In genomic region chr17:14532298-14532978, GRCm38 (mm10) we compare ENCODE assay signal across 13 mouse cellular contexts.
A peak's percentile ranks its signal among the peaks of the same experiment; 100 is the strongest.
DNase-seq lines count a peak whose midpoint lies in the region; ATAC-seq and TF ChIP-seq lines count a peak whose summit lies in the region.
"Had no signal": no experiment of that assay in that cellular context is flagged by ENCODE, and none has a peak within 500 bp of the region (broad histone marks: within the 10 kb centered on the region; RNA-seq: fewer than 3 reads in every experiment).

No protein-coding gene starts in this region.

- TF ChIP-seq POLR2A in lung, adult 2 months (IDR thresholded peaks at IDR 0.05; ENCODE audit: borderline replicate concordance, extremely low read depth, low read depth, low read length) = no peak

- H3K9me3 ChIP-seq in lung, embryonic 14.5 days (ENCODE audit: low read depth, low read length) = no peaks in the 10 kb centered on the region
- no peaks in the 10 kb centered on the region for H3K9me3 ChIP-seq in heart, embryonic 16.5 days (replicated peaks; ENCODE audit: control insufficient read depth, low read length)
- H3K9me3 ChIP-seq in stomach, embryonic 14.5 days (ENCODE audit: control insufficient read depth, low read depth, low read length) = no peaks in the 10 kb centered on the region
- H3K9me3 ChIP-seq: forebrain, embryonic 13.5 days; G1E; hindbrain, embryonic 12.5 days had no signal

- peak; percentile 51 for DNase-seq in lung, embryonic 14.5 days
- no peak for DNase-seq in lung, adult 2 months
- DNase-seq in gastrocnemius, postnatal 10 days = peak; percentile 50
- no peak for DNase-seq in embryo, embryonic 10 days (ENCODE audit: low spot score)
- no peak for DNase-seq in spleen, adult 12 weeks (ENCODE audit: low spot score)
- DNase-seq: cerebellum, adult 9-10 months; liver; thymus, postnatal 25 days had no signal

- no peaks in the 10 kb centered on the region for H3K4me1 ChIP-seq in lung, embryonic 14.5 days (ENCODE audit: insufficient read depth)
- H3K4me1 ChIP-seq in lung, adult 2 months (ENCODE audit: control insufficient read depth, insufficient read depth, low read length) = no peaks in the 10 kb centered on the region
- H3K4me1 ChIP-seq in heart, embryonic 16.5 days (ENCODE audit: control insufficient read depth, insufficient read depth, low read length) = no peaks in the 10 kb centered on the region
- peaks cover 21% of the 10 kb centered on the region; the same call in 1 of the 2 replicates for H3K4me1 ChIP-seq in stomach, embryonic 14.5 days (ENCODE audit: control insufficient read depth, insufficient read depth, low read length)
- H3K4me1 ChIP-seq: forebrain, embryonic 13.5 days; hindbrain, embryonic 12.5 days had no signal

- TF ChIP-seq CTCF in lung, embryonic 14.5 days (IDR thresholded peaks at IDR 0.05; ENCODE audit: low read depth) = no peak
- no peak for TF ChIP-seq CTCF in lung, adult 2 months (IDR thresholded peaks at IDR 0.05; ENCODE audit: insufficient read depth, low read length)

- WGBS in lung, embryonic 14.5 days = 55% methylated on average over 8 of the region's 8 CpGs
- 62% methylated on average over 8 of the region's 8 CpGs for WGBS in lung, adult 2 months
- 65% methylated on average over 8 of the region's 8 CpGs for WGBS in heart, embryonic 16.5 days
- WGBS in stomach, embryonic 14.5 days = 49% methylated on average over 8 of the region's 8 CpGs

- no peak overlapping the region for H3K4me3 ChIP-seq in lung, embryonic 14.5 days (ENCODE audit: low read depth, low read length)
- H3K4me3 ChIP-seq in lung, adult 2 months (replicated peaks; ENCODE audit: extremely low read depth, low read depth, low read length) = no peak overlapping the region
- H3K4me3 ChIP-seq in heart, embryonic 16.5 days (ENCODE audit: low read length) = no peak overlapping the region
- H3K4me3 ChIP-seq in stomach, embryonic 14.5 days (ENCODE audit: low read depth, low read length) = no peak overlapping the region
- H3K4me3 ChIP-seq: forebrain, embryonic 13.5 days; hindbrain, embryonic 12.5 days had no signal

- peaks cover 37% of the 10 kb centered on the region for H3K27me3 ChIP-seq in lung, embryonic 14.5 days (ENCODE audit: insufficient read depth, low read length)
- H3K27me3 ChIP-seq in heart, embryonic 16.5 days (ENCODE audit: control insufficient read depth, insufficient read depth, low read length) = no peaks in the 10 kb centered on the region
- no peaks in the 10 kb centered on the region for H3K27me3 ChIP-seq in stomach, embryonic 14.5 days (ENCODE audit: control insufficient read depth, insufficient read depth, low read length)
- H3K27me3 ChIP-seq: forebrain, embryonic 13.5 days; hindbrain, embryonic 12.5 days had no signal

- no peak overlapping the region for H3K4me2 ChIP-seq in lung, embryonic 14.5 days
- no peak overlapping the region for H3K4me2 ChIP-seq in heart, embryonic 16.5 days (ENCODE audit: low read depth, low read length)
- H3K4me2 ChIP-seq in stomach, embryonic 14.5 days (replicated peaks; ENCODE audit: low read depth, low read length) = no peak overlapping the region
- H3K4me2 ChIP-seq: forebrain, embryonic 13.5 days; hindbrain, embryonic 12.5 days had no signal

- H3K36me3 ChIP-seq in lung, embryonic 14.5 days (ENCODE audit: insufficient read depth) = no peaks in the 10 kb centered on the region
- H3K36me3 ChIP-seq in heart, embryonic 16.5 days (ENCODE audit: control insufficient read depth, insufficient read depth) = no peaks in the 10 kb centered on the region
- H3K36me3 ChIP-seq in stomach, embryonic 14.5 days (ENCODE audit: control insufficient read depth, insufficient read depth, low read length) = no peaks in the 10 kb centered on the region
- H3K36me3 ChIP-seq: G1E; hindbrain, embryonic 12.5 days had no signal

- no peak for ATAC-seq in lung, embryonic 14.5 days (ENCODE audit: insufficient read depth)
- no peak; the same call in 1 of the 2 replicates for ATAC-seq in heart, embryonic 16.5 days (replicated peaks; ENCODE audit: extremely low read depth, insufficient read depth, low FRiP score)
- ATAC-seq in stomach, embryonic 14.5 days (ENCODE audit: insufficient number of reproducible peaks, insufficient read depth, low FRiP score, low read depth) = no peak
- ATAC-seq: forebrain, embryonic 13.5 days had no signal

- no peak overlapping the region for H3K27ac ChIP-seq in lung, embryonic 14.5 days (ENCODE audit: low read depth)
- H3K27ac ChIP-seq in heart, embryonic 16.5 days (ENCODE audit: low read length) = peak overlapping the region; percentile 48; the same call in 1 of the 2 replicates
- H3K27ac ChIP-seq in stomach, embryonic 14.5 days (ENCODE audit: low read length) = peak overlapping the region; percentile 40
- H3K27ac ChIP-seq: forebrain, embryonic 13.5 days; hindbrain, embryonic 12.5 days had no signal

- no peak overlapping the region for H3K9ac ChIP-seq in lung, embryonic 14.5 days
- no peak overlapping the region for H3K9ac ChIP-seq in heart, embryonic 16.5 days (ENCODE audit: low read length)
- no peak overlapping the region for H3K9ac ChIP-seq in stomach, embryonic 14.5 days (replicated peaks; ENCODE audit: low read depth, low read length)
- H3K9ac ChIP-seq: forebrain, embryonic 13.5 days; hindbrain, embryonic 12.5 days had no signal

Comparison
In these comparisons a context has a peak if more than half of its experiments do, and no peak if none do; other contexts are left out.
1. DNase-seq: peak in lung, embryonic 14.5 days (single experiment) and gastrocnemius, postnatal 10 days (single experiment); none in lung, adult 2 months (single experiment), embryo, embryonic 10 days (single experiment) and spleen, adult 12 weeks (single experiment).